Comparison of ENCODE assay signal across 26 mouse cellular contexts in genomic region chr2:138675229-138676065, GRCm38 (mm10).
DNase-seq lines count a peak whose midpoint lies in the region; ATAC-seq lines count a peak whose summit lies in the region.
"Had no signal": no experiment of that assay in that cellular context is flagged by ENCODE, and none has a peak within 500 bp of the region (broad histone marks: within the 10 kb centered on the region; RNA-seq: fewer than 3 reads in every experiment).

No protein-coding gene starts in this region.

- no peaks in the 10 kb centered on the region for H3K36me3 ChIP-seq in limb, embryonic 13.5 days
- no peaks in the 10 kb centered on the region for H3K36me3 ChIP-seq in limb, embryonic 10.5 days
- H3K36me3 ChIP-seq in lung, embryonic 16.5 days (ENCODE audit: control insufficient read depth, insufficient read depth, low read length) = no peaks in the 10 kb centered on the region
- no peaks in the 10 kb centered on the region for H3K36me3 ChIP-seq in forebrain, embryonic 15.5 days
- H3K36me3 ChIP-seq: embryonic facial prominence, embryonic 12.5 days; forebrain, embryonic 12.5 days; heart, embryonic 12.5 days; hindbrain, embryonic 13.5 days; midbrain, embryonic 12.5 days; neural tube, embryonic 13.5 days had no signal

- H3K27me3 ChIP-seq in limb, embryonic 13.5 days = no peaks in the 10 kb centered on the region
- H3K27me3 ChIP-seq in limb, embryonic 10.5 days (ENCODE audit: low read depth, poor library complexity, severe bottlenecking) = no peaks in the 10 kb centered on the region
- no peaks in the 10 kb centered on the region for H3K27me3 ChIP-seq in lung, embryonic 16.5 days (ENCODE audit: control insufficient read depth, insufficient read depth, low read depth, low read length)
- no peaks in the 10 kb centered on the region for H3K27me3 ChIP-seq in forebrain, embryonic 15.5 days
- H3K27me3 ChIP-seq: embryonic facial prominence, embryonic 12.5 days; forebrain, embryonic 12.5 days; heart, embryonic 12.5 days; hindbrain, embryonic 13.5 days; megakaryocyte, embryonic 14.5 days; midbrain, embryonic 12.5 days; neural tube, embryonic 13.5 days had no signal

- 58% methylated on average over 3 of the region's 3 CpGs for WGBS in limb, embryonic 13.5 days
- WGBS in limb, embryonic 10.5 days = 89% methylated on average over 3 of the region's 3 CpGs
- 61% methylated on average over 3 of the region's 3 CpGs for whole genome bisulfite sequencing in lung, embryonic 16.5 days
- WGBS in forebrain, embryonic 15.5 days = 81% methylated on average over 3 of the region's 3 CpGs

- H3K4me2 ChIP-seq in limb, embryonic 13.5 days (replicated peaks) = no peak overlapping the region
- no peak overlapping the region for H3K4me2 ChIP-seq in lung, embryonic 16.5 days (ENCODE audit: low read depth, low read length)
- H3K4me2 ChIP-seq in forebrain, embryonic 15.5 days (replicated peaks) = no peak overlapping the region
- H3K4me2 ChIP-seq: embryonic facial prominence, embryonic 12.5 days; forebrain, embryonic 12.5 days; heart, embryonic 12.5 days; hindbrain, embryonic 13.5 days; midbrain, embryonic 12.5 days; neural tube, embryonic 13.5 days had no signal

- 0 out of 2 replicates have a peak, but pooled peaks cover 5% of the 10 kb centered on the region for H3K4me1 ChIP-seq in limb, embryonic 13.5 days
- no peaks in the 10 kb centered on the region for H3K4me1 ChIP-seq in limb, embryonic 10.5 days
- no peaks in the 10 kb centered on the region for H3K4me1 ChIP-seq in lung, embryonic 16.5 days (replicated peaks; ENCODE audit: control insufficient read depth, insufficient read depth, low read length)
- H3K4me1 ChIP-seq in forebrain, embryonic 15.5 days = no peaks in the 10 kb centered on the region
- H3K4me1 ChIP-seq: embryonic facial prominence, embryonic 12.5 days; heart, embryonic 12.5 days; hindbrain, embryonic 13.5 days; megakaryocyte, embryonic 14.5 days had no signal

- H3K9me3 ChIP-seq in limb, embryonic 13.5 days = no peaks in the 10 kb centered on the region
- no peaks in the 10 kb centered on the region for H3K9me3 ChIP-seq in limb, embryonic 10.5 days (replicated peaks)
- H3K9me3 ChIP-seq in lung, embryonic 16.5 days (ENCODE audit: control insufficient read depth, low read length) = no peaks in the 10 kb centered on the region
- H3K9me3 ChIP-seq in forebrain, embryonic 15.5 days = no peaks in the 10 kb centered on the region
- H3K9me3 ChIP-seq: embryonic facial prominence, embryonic 12.5 days; forebrain, embryonic 12.5 days; heart, embryonic 12.5 days; hindbrain, embryonic 13.5 days; midbrain, embryonic 12.5 days; neural tube, embryonic 13.5 days had no signal

- H3K9ac ChIP-seq in limb, embryonic 13.5 days = no peak overlapping the region
- H3K9ac ChIP-seq in lung, embryonic 16.5 days (ENCODE audit: low read length) = no peak overlapping the region
- H3K9ac ChIP-seq in forebrain, embryonic 15.5 days (replicated peaks) = no peak overlapping the region
- H3K9ac ChIP-seq: embryonic facial prominence, embryonic 12.5 days; forebrain, embryonic 12.5 days; heart, embryonic 12.5 days; hindbrain, embryonic 13.5 days; liver, embryonic 14.5 days; midbrain, embryonic 12.5 days; neural tube, embryonic 13.5 days had no signal

- no peak for DNase-seq in limb, embryonic 10.5 days (ENCODE audit: low spot score)
- DNase-seq in fat pad, adult 2 months (ENCODE audit: extremely low read depth, low read depth, low spot score) = peak; percentile 93
- peak; percentile 7 for DNase-seq in skeletal muscle tissue, adult 2 months (ENCODE audit: low read depth, low spot score)
- no peak for DNase-seq in adrenal gland, postnatal 10 days
- DNase-seq: cerebellum, adult 8-10 months; cerebellum, postnatal 36 days; embryo, embryonic 11 days; gastrocnemius, postnatal 25 days; heart, postnatal 4 days; kidney, adult 9 months; kidney, postnatal 10 days; layer of hippocampus, adult 9-11 months; liver had no signal

- H3K4me3 ChIP-seq in limb, embryonic 13.5 days = no peak overlapping the region
- H3K4me3 ChIP-seq in limb, embryonic 10.5 days = no peak overlapping the region
- H3K4me3 ChIP-seq in lung, embryonic 16.5 days (ENCODE audit: low read length) = no peak overlapping the region
- H3K4me3 ChIP-seq in forebrain, embryonic 15.5 days = no peak overlapping the region
- H3K4me3 ChIP-seq: embryonic facial prominence, embryonic 12.5 days; forebrain, embryonic 12.5 days; heart, embryonic 12.5 days; hindbrain, embryonic 13.5 days; megakaryocyte, embryonic 14.5 days; midbrain, embryonic 12.5 days; myocyte; neural tube, embryonic 13.5 days had no signal

- peak; percentile 51; the same call in 1 of the 2 replicates for ATAC-seq in limb, embryonic 13.5 days (ENCODE audit: low FRiP score, low read depth)
- ATAC-seq in lung, embryonic 16.5 days (ENCODE audit: low read depth) = peak; percentile 83
- ATAC-seq in forebrain, embryonic 15.5 days (replicated peaks) = no peak
- ATAC-seq: intestine, embryonic 16.5 days had no signal

- H3K27ac ChIP-seq in limb, embryonic 13.5 days = peak overlapping the region; percentile 48; the same call in 1 of the 2 replicates
- no peak overlapping the region for H3K27ac ChIP-seq in limb, embryonic 10.5 days
- no peak overlapping the region for H3K27ac ChIP-seq in lung, embryonic 16.5 days (ENCODE audit: low read length)
- no peak overlapping the region for H3K27ac ChIP-seq in forebrain, embryonic 15.5 days (replicated peaks)
- H3K27ac ChIP-seq: embryonic facial prominence, embryonic 12.5 days; forebrain, embryonic 12.5 days; hindbrain, embryonic 13.5 days; liver, embryonic 14.5 days; midbrain, embryonic 12.5 days; neural tube, embryonic 13.5 days had no signal

Comparison
In these comparisons a context has a peak if more than half of its experiments do, and no peak if none do; other contexts are left out.
1. DNase-seq: peak in fat pad, adult 2 months (single experiment) and skeletal muscle tissue, adult 2 months (single experiment); none in limb, embryonic 10.5 days (single experiment) and adrenal gland, postnatal 10 days (single experiment).